Mouse (Mus musculus) frontal cortex, postnatal 25 days (tissue): ENCODE data around the gene Fmo3.

Experiments used
- DNase-seq, 2 experiments: peaks; one replicate each; pipeline ENCODE4 v3.0.0; 2022; ENCODE audit warnings: low spot score in 2 of 2

Fmo3 gene

DNA sequence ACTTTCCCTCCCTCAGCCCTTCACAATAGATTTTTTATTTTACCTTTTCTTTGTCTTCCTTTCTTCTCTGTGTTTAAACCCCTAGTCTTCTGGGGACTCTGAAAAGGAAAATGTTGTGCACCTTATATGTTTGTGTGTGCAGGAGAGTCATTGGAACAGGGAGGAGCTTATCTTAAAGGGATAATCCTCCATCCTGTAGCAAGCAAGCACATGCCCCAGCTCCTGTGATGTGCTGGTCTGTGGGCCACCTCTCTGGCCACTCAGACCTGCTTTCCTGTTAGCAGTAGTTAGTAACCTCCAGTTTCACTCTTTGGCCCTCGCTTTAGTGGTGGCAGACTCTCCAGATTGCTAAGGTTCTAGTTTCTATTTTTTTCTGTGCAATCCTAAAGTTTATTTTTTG, at the start of gene Fmo3:
Gene Fmo3, minus strand, starts transcription at position 101 of the 400 bp plus-strand sequence.
- DNase-seq, result no peak

DNA sequence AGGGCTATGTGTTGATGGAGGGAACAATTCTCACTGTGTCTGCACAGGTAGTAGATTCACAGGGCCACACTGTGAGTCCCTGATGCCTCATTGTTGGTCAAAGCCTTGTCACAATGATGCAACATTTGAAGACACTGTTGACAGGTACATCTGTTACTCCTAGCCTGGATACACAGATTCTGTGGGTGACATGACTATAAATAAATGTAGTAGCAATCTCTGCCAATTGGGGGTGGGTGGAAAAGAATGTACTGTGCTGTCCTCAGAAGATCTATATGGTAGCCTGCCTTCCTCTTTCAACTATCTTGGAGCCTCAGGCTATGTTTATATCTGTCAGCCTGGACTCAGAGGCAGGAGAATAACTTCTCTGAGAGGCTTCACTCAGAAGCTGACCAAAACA, 38.7 kb upstream of the Fmo3 start:
- DNase-seq, result no peak

DNA sequence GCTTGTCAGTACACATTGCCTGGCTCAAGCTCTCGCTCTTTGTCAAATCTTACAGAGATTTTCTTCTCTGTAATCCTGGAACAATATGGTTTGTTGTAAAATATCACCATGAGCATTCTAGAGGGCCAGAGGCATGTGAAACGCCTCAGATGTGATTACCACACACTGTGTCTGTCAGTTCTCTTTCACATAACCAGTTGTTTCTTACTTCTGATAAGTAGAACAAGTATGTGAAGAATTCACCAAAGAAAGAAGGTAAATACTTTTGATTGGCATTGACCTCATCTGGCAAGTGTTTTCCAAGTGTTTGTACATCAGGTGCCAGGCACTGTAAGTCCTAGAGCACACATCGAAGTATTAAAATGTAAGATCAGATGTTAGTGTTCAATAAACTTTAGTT, 24.9 kb upstream of the Fmo3 start:
- DNase-seq, result no peak

DNA sequence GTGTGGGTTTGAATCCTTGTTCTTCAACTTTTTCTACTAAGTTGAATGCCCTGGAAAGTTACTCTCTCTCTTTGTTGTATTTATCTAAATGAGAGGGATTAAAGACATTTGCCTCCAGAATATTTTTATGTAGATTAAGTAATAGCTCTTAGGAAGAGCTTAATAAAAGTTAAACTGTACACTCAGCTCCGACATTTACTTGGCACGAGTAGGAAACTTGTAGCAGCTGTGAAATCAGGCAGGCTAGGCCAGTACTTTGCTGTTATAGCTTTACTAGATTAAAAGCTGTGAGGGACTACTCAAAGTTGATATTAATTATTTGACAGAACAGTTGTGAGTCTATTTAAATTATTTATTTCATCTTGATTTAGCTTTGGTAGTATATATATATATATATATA, 19.2 kb upstream of the Fmo3 start:
- DNase-seq, result no peak

DNA sequence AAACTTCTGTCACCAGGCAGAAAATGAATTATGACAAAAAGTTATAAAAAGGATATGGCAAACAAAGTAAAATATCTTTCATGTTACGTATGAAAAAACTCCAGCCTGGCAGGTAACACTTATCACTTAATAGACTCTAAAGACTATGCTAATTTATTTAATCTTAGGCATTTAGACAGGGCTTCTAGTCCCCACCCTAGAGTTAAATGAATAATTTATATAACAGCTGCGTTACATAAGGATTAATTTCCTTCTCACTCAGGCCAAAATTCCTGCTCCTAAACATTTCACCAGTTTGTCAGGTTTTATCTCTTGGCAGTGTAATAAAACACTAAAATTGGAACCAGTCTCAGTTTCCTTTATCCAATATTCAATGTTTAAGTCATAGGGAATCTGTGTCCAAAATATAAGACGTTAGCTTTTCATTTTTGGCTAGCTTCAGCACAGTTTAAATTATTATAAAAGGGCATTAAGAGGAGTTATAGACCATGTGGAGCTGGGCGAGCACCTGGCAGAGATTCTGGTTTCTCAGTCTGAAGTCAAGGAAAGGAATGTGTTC, 17.0 kb upstream of the Fmo3 start:
- DNase-seq, result no peak

DNA sequence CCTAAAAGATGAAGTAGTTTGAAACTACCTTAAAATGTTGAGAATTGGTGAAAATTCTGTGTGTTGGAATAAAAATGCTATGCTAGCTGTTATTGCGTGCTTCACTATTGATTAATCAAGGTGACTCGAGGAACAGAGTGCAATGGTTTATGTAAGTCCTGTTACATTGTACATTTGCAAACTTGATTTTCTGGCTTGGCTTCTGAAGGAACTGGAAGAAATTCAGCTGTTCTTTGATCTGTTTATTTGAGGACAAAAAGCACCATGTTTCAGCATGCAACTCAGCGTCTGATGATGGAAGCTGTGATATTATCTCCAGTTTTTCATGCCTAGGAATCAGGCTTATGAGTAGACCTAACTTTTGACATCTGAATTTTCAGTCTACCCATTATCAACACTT, 3.2 kb upstream of the Fmo3 start:
- DNase-seq, result no peak

DNA sequence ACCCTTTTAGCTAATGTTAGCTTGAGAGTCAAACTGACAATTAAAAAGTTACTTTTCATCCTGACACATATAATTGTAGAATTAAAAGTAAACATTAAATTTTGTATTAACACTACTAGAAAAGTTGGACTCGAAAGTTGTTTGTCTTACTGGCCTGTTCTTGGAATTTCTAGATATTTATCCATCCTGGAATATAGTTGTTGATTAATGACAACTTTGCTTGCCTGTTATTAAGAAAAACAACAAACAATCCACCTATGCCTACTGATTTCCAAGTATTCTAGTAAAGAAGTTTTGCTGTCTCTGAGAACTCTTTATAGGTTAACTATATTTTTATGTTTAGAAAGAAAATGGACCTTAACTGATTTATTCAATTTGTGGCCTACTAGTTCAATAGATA, 2.4 kb upstream of the Fmo3 start:
- DNase-seq, result no peak

DNA sequence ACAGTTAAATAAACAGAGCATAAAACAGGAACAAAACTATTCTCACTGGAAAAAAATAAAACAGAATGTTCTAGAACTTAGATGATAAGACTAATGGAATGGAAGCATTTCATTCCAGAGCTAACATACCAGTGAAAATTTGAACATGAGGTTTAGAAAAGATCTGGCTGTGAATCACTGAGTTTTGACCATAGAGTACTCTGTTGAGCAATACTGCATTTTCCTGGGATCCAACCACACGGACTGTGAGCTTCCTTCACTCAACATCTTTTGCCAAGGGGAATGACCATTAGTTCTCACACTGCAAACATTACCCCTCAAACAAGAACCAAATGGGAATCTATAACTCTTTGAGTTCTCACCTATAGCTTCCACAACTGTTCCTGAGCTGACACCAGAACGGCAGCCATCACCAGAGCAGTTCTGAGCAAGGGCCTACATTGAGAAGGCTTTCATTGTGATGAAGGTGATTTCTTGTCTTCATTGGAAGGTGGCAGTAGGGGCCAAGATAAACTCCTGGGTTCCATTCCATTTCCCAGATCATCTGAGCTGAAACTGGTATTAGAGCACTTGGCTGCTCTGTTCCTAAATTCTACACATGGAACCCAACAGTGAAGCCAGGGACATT, 1.9 kb upstream of the Fmo3 start:
- no peak for DNase-seq

DNA sequence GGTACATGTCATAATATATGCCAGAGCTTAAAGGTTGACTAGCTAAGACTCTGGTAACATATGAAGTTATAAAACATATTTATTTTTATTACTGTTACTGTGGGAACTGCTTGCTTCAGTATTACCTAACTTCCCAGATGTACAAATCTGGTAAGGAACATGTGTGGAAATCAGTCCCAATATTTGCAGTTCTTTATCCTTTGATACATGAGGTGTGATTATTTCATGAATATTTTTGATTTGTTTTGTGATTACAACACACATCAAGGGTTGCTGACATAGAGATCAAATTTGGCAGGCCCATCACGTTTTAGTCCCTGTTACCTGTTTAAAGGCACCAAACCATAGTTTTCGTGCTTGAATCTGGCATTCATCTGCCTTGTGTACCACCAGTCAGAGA, 20.8 kb downstream of the Fmo3 start:
- no peak for DNase-seq

DNA sequence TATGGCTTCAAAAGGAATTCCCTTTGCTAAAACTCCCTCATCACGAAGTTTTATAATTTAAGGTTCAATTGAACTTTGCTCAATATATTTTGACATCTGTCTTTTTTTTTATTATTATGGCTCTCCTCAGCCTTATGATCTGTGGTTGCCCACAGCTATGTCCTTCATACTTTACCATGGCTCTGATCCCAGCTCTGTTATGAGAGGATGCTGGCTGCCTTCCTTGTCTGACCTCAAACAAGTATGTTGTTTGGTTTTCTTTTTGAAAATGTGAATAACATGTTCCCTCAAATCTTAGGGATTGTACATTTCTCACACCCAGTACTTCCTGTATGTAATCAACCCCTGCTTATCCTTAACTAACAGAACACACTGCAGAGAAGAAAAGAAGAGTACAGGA, 26.9 kb downstream of the Fmo3 start:
- DNase-seq, result no peak

DNA sequence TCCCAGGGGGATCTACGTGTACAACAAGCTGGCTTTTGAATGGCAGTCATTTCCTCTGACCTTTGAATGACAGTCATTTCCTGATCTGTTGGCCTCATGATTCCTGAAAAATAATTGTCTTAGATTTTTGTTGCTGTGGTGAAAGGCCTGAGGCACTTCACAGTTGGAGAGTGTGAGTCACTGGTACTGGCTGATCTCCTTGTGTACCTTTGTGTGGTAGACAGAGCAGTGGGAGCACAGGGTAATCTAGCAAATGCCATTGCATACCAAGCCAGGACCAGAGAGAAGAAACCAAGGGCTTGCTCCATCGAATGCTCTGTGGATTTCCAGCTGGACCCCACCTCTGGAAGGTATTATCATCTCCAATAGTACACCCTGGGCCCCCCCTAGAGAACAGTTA, 31.2 kb downstream of the Fmo3 start:
- no peak for DNase-seq

DNA sequence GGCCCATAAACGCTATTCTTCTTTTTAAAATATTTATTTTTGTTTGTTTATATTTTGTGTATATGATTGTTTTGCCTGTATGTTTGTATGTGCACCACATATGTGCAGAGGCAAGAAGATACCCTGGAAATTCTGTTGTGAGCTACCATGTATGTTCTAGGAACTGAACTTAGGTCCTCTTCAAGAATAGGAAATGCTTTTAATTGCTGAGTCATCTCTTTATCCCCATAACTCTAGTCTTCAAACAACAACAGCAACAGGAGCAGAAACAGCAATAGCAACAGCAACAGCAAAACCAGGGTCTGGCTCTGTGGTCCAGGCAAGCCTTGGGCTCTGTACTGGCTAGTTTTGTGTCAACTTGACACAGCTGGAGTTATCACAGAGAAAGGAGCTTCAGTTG, 34.6 kb downstream of the Fmo3 start:
- DNase-seq, result no peak

DNA sequence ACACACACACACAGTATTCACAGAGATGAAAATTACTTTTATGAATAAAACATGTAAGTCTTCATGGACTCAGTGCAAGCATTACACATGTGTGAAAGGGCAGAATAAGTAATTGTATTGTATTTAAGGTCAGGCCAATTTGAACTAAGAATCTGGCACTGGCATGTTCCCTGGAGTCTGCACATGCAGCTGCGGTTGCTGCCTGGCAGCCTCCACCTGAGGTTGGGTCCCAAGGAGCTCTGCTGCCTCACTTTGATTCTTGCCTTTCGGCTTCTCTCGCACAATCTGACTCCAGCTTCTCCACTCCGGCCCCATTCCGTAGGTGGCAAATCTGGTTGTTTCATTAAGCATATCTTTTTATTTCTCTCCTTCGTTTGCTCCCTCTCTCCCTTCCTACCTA, 36.4 kb downstream of the Fmo3 start:
- DNase-seq, result no peak

DNA sequence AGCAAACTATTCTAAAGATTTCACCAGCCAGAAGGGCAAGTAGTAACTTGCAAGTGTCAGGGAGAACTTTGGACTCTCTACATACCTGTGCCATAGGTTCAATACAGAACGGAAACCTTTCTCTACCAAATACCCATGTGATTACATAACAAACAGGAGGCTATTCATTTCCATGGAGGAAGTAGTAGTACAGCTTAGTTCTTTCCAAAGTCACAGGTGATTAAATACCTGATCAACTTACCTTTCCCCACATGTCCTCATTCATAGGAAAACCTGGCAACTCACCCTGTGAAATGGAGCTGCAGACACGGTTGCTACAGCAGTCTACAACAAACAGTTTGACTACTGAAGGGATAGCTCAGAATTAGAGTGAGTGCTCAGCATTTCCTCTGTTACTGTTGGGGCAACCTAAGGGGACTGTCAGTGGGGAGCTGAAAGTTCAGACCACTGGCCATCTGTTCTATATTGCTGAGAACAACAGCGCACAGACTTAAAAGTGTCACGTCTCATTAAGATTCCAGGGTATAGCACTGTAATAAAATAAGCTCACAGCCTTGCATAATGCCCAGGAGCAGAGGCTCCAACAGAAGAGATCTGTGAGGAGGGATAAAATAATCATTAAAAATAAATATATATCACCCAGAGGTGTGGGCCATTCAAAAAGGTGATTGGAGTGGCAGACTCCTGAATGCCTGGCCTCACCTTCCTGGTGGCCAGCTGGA, 37.3 kb downstream of the Fmo3 start:
- DNase-seq, result no peak

DNA sequence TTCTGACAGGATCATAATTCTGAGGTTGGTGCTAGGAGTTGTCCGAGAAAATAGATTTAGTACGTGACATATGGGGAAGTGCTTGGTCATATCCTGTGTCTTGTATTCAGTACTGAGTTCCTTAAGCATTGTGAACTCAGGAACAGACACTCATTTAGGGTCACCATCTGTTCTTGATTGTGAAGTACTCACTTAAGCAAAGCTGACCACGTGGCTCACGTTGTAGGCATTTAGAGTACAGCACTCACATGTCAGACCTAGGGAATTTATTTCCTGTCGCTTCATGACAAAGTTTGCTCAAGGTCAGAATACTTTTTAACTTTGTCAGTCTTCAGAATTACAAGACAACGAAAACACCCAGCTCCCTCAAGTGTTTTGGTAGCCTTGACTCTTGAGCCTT, 40.6 kb downstream of the Fmo3 start:
- DNase-seq, result no peak

DNA sequence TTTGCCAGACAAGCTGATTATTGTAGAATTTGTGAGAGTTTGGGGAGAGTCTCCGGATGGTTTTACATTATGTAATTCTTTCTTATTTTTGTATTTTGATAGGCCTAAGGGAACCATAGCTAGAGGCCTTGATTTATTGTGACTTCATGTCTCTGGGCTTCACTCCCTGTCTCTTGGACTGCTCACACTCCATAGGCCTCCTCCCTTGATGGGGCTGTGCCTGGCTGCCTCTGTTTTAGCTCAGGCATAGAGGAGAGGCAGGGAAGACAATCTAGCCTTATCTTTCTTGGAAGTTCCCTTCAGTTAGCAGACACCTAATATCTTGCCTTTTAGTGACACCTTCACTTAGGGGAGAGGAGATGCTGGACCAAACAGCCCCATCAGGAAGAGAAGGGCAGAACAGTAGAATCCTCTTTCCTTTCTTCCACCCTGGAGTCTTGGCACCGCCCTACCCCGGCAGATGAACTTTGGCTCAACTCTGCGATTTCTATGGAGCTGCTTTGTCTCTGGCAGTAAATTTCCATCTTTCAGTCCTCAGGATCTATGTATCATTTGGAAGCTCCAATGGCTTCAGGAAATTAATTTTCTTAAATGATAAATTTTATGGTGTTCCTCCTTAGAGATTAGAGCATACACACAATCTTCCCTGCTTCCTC, 45.5 kb downstream of the Fmo3 start:
- DNase-seq, result no peak

DNA sequence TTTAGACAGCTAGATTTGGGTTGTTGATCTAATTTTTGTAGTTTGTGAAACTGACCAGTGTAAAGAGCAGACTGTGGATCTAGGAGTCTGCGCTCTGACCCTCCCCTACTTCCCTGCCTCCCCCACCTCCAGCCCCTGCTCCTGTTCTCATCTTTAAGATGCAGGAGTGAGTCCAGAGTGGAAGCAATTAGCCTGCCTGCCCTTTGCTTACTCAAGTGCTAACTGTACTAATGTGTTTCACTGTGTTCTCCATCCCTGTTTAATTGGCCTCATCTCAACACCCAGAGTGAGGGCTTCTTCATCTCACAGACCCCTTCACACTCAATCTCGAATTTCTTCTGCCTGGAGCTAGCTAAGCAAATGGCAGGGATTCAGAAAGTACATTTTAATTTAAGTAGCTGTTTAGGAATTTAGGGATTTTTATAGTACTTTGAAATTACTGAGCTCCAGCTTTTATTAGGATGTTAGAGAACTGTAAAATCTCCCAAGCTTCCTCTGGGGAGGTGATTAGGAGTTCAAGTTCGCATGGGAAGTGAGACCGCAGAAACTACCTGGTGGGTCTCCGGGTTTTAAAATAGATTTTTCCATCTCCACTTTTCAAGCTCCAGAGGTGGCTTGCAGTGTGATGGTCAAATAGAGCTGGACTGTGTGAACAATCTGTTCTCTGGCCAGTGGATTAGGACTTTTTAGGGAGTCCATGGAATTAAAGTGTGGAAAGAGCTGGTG, 46.2 kb downstream of the Fmo3 start:
- DNase-seq, result no peak

DNA sequence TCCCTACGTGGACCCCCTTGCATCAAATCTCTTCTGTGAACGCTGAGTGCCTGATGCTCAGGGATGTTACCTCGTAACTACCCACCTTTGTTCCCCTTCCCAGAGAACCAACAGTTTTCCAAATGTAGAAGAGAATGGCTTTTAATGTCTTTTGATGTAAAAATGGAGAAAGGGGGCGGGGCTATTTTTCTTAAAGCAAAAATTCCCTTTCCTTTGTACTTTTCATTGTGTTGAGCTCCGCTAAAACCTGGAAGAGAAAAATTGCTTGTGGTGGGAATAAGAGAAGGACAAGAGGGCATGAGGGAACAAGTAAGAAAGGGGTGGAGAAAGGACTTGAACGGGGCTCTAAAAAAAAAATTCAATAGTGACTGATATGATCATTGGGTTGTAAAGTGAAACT, 46.9 kb downstream of the Fmo3 start, which contains the start of gene Fmo6:
Gene Fmo6, minus strand, starts transcription at position 101 of the 400 bp plus-strand sequence.
- DNase-seq, result no peak

DNA sequence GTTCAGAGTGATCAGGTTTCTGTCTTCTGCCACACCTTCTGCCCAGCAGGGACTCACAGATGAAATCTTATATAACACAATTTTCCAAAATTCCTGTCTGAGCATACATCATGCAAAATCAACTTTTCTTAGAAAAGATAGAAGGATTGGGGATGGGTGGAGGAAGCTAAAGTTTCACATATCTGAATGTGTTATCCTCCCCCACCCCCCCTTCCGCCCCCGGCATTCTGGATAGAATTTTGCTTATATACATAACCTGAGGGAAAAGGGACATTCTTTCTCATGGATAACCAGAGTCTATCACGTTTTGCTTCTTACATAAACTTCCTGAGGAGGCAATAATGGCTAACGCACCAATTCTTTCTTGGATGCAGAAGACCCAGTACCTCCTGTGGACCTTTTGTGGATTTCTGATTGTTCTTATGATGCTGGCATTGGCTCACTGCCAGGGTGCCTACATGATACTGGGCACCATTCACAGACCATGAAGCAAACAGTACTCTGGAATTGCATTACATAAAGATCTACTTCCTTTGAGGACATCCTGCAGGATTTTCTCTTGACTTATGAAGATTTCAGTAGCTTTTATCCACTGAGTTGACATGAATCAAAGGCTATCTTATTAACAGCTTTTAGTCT, 49.8 kb downstream of the Fmo3 start:
- DNase-seq, result no peak

DNA sequence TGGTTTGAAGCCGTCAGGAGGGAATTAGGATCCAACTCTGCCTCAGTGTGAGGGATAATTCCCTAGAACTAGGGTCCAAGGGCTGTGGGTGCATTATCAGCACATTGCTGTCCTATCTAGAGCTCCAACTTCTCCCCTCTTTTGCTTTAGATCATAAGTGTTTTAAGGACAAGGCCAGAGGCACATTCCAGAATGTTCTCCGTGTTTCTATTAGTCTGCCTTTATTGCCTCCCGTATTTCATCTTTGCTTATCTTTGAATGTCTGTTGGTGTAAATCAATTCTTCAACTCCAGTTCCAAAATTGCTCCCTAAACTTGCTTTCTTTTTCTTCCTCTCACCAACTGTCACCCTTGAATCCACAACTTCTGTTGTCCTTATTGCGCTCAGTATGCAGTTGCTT, 51.9 kb downstream of the Fmo3 start:
- DNase-seq, result no peak

DNA sequence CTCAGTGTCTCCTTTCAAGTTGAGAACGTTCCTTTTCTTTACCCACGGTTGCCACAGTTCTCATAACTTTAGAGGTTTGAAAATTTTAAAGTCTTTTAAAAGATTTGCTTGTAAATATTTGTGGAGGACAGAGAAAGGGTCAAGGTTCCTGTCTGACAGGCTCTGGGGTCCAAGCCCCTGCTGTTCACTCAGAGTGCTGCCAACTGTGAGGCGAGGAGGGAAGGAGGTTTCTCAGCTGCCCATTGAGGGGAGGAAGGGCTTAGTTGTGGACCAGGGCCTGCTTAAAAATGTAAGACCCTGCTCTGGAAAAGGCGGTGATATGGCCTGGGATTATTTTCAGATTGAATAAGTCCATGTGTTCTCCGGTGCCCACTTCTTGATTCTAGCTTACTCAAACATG, 52.4 kb downstream of the Fmo3 start:
- no peak for DNase-seq
